Mouse (Mus musculus) bone marrow, adult 2 months (tissue): ENCODE measurements around the gene Scyl3.

Experiments used
- CTCF ChIP-seq: fragments of 200-500 bp; IDR thresholded peaks from 2 replicates; pipeline ENCODE4 v1.5.1; 2011; ENCODE audit warnings: low read length, control low read depth; ENCODE audit not compliant: control insufficient read depth, insufficient read depth
- POLR2A ChIP-seq: fragments of 200-500 bp; IDR thresholded peaks from 2 replicates; pipeline ENCODE4 v1.6.1; 2011; ENCODE audit warnings: low read depth, mild to moderate bottlenecking, control low read depth, low read length, borderline replicate concordance; ENCODE audit not compliant: control insufficient read depth

- no peak for TF ChIP-seq CTCF
- TF ChIP-seq POLR2A, result no peak
These were observed 39.3 kb upstream of the Scyl3 start for GRCm38 (mm10) chr1:163889629-163890028.
